Mouse (Mus musculus) B cell, adult 2 months (primary cell): ENCODE measurements at regions not wholly inside any gene's neighbourhood (a gene's known extent, or its start where the extent isn't known, plus 50 kb on each side); places are given as distances from the start of the nearest gene placed in this dataset.

ENCODE experiments used
- DNase-seq, 2 experiments: peaks; one replicate each; pipeline ENCODE4 v3.0.0; 2022

DNA sequence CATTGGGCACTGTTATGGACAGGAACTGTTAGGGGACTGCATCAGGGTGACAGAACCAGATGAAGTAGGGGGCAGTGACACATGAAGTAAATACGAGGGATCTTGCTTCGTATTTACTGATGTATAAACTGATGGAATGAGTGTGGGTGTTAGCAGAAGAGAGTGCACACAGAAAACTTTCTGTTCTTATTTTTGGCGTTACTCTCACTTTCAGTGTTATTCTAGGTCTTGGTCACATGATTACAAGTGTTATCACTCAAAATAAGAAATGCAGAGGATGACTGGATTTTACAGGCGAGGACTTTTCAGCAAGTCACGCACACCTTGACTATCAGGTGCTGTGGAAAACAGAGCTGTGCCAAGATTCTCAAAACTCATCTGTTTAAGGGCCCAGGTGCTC, 185.6 kb upstream of the Arhgap24 start:
- DNase-seq, result no peak

- no peak for DNase-seq
Measured at GRCm38 (mm10) chr5:102306309-102306708, 174.9 kb upstream of the Arhgap24 start.

DNA sequence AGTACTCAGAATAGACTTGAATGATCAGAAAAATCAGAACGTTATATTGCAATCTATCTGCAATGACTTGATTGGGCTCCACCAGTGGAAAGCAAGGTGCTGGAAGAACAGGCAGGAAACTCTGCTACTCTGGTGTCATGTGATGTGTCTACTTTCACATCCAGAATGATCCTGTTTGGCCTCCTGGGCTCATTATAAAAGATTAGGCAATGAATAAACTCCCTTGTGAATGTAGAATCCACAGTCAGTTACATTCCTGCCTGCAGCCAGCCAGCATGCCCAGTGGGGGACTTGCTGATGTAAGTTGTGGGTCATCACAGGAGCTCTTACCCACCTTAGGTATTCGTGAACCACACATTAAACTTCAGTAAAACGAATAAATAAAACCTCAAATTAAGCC, 174.5 kb upstream of the Arhgap24 start:
- no peak for DNase-seq

DNA sequence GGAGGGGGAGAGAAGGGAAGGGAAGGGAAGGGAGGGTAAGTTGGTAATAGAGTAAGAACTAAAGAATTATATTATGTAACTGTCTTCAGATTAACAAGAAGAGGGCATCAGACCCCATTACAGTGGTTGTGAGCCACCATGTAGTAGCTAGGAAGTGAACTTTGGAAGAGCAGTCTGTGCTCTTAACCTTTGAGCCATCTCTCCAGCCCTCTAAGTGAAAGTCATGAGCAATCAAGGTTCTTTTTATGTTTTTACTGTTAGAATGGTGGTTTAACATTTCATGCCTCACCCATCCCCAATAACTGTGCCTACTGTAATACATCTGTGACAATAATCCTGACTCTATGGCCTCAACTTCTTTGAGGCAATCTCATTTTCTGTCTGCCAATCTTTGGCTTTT, 169.6 kb upstream of the Arhgap24 start:
- no peak for DNase-seq

DNA sequence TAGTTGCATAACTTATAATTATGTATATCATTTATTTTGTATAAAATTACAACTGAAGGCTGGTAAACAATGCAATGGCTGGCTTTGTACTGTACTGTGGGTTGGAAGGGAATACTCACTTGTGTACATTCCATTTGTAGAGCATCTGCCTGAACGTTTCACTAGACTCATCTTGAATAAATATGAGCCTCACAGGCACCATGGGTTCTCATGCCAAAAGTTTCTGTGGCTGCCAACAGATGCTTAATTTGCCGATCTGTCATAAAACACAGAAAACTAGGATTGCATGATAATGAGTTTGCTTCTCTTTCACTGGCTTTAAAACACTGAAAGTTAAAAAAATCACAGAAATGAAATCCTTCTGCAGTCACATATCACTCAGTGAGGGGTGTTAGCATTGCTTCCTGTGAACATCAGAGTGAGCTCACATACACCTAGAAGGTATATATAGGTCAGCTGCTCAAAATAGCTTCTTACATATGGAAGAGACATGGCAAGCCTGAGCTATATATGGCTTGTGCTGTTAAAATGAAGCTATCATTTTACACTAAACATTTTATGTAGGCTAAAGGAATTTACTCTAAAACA, 152.9 kb upstream of the Arhgap24 start:
- DNase-seq, result no peak

DNA sequence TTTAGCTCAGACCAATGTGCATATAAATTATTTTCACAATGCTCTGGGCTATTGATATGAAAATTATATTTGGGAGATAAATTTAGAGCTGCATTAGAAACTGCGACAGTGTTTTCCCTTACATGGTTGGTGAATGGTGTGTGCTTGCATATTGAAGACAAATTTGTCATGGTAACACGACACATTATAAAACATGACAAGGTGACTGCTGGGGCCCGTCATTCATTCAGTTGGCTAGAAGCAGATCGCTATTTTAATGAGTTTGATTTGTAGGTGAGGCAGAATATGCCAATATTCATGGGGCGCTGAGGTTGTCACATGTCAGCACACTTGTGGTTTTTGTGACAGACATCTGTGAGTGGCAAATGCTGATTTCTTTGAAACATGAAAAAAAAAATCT, 147.3 kb upstream of the Arhgap24 start:
- no peak for DNase-seq

- no peak for DNase-seq
Measured at GRCm38 (mm10) chr5:102334442-102335197, 146.6 kb upstream of the Arhgap24 start.

GRCm38 (mm10) chr5:102366481-102366880, 114.7 kb upstream of the Arhgap24 start:
- no peak for DNase-seq

DNA sequence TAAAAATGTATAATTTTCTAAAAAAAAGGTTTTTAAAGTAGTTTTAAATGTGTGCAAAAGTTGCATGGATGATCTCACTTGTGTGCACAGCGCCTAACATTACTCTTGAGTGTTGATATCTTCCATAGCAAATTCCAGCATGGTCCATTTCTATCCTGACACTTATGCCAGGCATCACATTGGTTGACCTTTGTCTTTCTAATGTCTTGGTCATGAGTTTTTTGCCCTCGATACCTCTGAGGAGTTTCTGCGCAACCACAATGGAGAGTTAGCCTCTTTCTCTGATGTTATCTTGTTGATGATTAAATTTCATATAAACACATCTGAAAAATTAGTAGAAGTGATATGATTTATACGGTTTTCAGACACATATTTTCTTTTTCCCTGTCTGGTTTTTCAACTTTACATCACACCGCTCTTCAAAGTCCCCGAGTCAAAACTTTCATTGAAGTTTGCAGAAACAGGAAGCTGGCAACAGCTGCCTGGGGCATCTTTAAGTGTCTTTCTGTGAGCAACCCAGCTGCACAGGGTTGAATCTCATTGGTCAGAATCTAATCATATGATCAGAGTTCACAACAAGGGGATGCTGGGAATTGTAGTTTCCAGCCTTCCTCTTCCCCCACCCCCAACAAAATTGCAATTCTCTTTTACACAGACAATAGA, 107.8 kb upstream of the Arhgap24 start:
- DNase-seq, result no peak

GRCm38 (mm10) chr5:102373972-102374755, 107.0 kb upstream of the Arhgap24 start:
- no peak for DNase-seq

DNA sequence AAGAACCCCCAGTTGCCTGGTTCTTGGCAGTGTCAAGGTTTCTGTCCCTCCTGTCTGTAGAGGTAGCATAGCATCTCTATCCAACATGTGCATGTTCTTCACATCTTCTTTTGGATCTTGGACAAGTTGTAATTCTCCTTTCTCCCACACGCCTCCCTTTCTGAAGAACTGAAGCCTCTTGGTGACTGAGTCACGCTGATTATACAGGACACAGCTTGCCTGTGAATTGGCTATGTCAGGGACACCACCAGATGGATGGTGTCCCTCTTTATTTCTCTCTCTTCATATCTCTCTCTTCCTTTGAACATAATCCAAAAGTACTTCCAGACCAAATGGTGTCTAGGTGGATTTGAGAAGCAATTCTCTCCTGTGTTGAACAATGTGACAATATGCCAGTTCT, 105.9 kb upstream of the Arhgap24 start:
- no peak for DNase-seq

GRCm38 (mm10) chr5:102393941-102394340, 87.2 kb upstream of the Arhgap24 start:
- no peak for DNase-seq

DNA sequence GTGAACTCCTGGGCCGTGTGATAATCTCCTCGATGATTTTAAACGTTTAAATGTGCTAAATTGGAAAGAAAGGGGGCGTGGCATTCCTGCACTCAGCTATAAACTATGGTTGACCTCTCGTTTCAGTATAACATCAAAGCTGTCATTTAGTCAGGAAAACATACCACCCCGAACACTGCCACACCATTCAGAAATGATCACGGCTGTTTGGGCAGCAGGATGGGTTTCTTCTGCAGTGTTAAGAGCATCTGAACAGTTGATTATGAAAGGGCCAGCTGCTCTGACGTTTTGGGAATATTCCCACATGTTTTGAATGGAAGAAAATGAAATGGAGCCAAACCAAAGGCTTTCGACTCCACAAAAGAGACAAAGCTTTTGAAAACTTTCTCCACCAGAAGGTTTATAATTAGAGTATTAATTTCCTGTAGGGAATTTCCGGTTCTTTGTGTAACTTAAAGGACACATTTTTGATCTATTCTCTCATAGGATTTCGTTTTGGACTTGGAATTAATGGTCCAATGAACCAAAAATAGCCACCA, 85.5 kb upstream of the Arhgap24 start:
- DNase-seq, result no peak

- no peak for DNase-seq
Measured at GRCm38 (mm10) chr5:102399006-102399405, 82.2 kb upstream of the Arhgap24 start.

GRCm38 (mm10) chr5:102417642-102418041, 63.5 kb upstream of the Arhgap24 start:
- no peak for DNase-seq

DNA sequence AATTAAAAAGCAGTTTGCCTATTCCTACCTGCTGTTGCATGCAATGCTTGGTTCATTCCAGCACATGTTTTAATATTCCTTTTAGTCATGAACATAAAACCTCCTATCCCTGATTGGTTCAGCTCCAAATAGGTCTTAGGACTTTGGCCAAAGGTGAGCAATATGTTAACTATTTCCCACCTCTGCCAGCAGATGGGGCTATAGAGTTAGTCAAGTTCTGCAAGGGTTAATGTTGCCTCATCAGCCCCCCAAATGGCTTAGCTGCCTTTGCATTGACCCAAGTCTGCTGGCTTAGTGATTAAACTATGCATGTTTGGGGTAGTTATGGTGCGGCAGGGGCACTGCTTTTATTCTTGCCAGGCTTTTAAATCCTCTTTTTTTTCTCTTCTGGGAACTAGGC, 62.1 kb upstream of the Arhgap24 start:
- peak; percentile 56 to 66 for DNase-seq

- peak; percentile 73 to 75 for DNase-seq
Measured at GRCm38 (mm10) chr5:102424636-102425242, 56.5 kb upstream of the Arhgap24 start.

- DNase-seq, result no peak
Measured at GRCm38 (mm10) chr5:102428310-102428709, 52.9 kb upstream of the Arhgap24 start.
